Mouse (Mus musculus) frontal cortex, postnatal 25 days (tissue): ENCODE results near the gene Pla2g1b.
A peak's percentile ranks its signal among the peaks of the same experiment; 100 is the strongest.
"Not testable (repeated sequence)": the region's sequence is repeated elsewhere in the genome, so short reads cannot be mapped to it uniquely, and the experiment has no call there.

Experiments
- DNase-seq, 2 experiments: peaks; one replicate each; pipeline ENCODE4 v3.0.0; 2022; ENCODE audit warnings: low spot score in 2 of 2

Pla2g1b gene

GRCm38 (mm10) chr5:115483947-115484920, 18.2 kb downstream of the Pla2g1b start, which contains the start of gene Sirt4:
Gene Sirt4, minus strand, starts transcription at chr5:115484725.
- DNase-seq = peak; percentile 42 to 74

GRCm38 (mm10) chr5:115484996-115485395, 18.9 kb downstream of the Pla2g1b start:
- no peak for DNase-seq

DNA sequence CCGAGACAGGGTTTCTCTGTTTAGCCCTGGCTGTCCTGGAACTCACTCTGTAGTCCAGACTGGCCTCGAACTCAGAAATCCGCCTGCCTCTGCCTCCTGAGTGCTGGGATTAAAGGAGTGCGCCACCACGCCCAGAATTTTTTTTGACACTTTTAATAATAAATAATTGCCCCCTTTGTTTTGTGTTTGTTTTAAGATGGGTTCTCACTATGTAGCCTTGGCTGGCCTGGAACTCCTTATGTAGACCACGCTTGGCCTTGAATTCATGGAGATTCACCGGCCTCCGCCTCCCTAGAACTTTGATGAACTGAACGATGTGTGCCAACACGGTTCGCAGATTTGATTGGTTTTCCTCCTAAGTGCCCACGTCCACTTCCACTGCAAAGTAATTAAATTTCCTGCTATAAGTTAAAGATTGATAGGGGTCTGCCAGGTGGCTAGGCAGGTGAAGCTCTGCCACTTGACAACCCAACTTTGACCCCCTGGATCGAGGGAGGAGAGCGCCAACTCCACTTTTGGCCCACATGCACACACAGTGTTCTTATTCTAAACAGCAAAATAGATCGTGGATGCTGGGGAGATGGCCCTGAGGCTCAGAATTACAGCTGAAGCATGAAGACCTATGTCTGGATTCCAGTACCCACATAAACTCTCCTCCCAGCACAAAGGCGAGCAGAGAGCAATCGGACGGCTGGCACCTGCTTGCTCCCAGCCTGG, 19.6 kb downstream of the Pla2g1b start:
- no peak for DNase-seq

GRCm38 (mm10) chr5:115486726-115487125, 20.7 kb downstream of the Pla2g1b start:
- no peak for DNase-seq

GRCm38 (mm10) chr5:115487353-115487752, 21.3 kb downstream of the Pla2g1b start:
- DNase-seq = no peak

GRCm38 (mm10) chr5:115487942-115488580, 22.0 kb downstream of the Pla2g1b start:
- DNase-seq = no peak

DNA sequence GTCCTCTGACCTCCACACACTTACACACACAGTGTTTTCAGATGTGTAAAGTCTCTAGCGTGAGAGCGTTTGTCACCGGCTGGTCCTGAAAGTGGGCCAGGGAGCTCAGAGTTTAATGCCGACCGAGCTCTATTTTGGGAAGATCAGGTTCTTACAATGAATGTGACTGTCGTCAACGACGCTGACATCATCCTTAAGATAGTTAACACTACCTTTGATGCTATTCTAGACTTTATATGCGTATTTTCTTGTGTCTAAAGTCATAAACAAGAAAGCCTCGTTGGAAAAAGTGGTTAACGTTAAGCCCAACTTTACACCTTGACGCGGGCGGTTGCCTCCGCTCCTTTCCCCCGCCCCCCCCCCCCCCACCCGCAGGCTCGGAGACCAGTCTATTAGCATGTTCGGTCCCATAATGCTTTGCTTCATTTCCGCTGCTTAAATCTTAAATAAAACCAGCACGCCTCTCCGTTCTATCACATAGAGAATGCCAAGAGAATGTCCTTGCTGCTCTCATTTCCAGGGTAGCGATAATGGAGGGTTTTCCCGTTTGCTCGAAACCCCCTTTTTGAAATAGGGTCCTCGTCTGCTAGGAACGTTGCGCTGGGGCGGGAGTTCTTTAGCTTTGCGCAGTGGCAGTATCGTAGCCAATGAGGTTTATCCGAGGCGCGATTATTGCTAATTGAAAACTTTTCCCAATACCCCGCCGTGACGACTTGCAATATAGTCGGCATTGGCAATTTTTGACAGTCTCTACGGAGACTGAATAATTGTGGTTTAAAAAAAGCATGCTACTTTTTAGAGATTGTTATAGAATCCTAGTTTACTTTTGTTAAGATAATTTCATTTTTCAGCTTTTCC, 23.0 kb downstream of the Pla2g1b start:
- peak; percentile 69 to 74 for DNase-seq

GRCm38 (mm10) chr5:115489699-115490637, 23.9 kb downstream of the Pla2g1b start:
- DNase-seq = peak; percentile 75 to 83

- DNase-seq = no peak
Measured at GRCm38 (mm10) chr5:115490638-115491000, 24.6 kb downstream of the Pla2g1b start.

- no peak for DNase-seq
Measured at GRCm38 (mm10) chr5:115491076-115491475, 25.0 kb downstream of the Pla2g1b start.

GRCm38 (mm10) chr5:115491771-115492322, 25.8 kb downstream of the Pla2g1b start:
- DNase-seq = no peak

DNA sequence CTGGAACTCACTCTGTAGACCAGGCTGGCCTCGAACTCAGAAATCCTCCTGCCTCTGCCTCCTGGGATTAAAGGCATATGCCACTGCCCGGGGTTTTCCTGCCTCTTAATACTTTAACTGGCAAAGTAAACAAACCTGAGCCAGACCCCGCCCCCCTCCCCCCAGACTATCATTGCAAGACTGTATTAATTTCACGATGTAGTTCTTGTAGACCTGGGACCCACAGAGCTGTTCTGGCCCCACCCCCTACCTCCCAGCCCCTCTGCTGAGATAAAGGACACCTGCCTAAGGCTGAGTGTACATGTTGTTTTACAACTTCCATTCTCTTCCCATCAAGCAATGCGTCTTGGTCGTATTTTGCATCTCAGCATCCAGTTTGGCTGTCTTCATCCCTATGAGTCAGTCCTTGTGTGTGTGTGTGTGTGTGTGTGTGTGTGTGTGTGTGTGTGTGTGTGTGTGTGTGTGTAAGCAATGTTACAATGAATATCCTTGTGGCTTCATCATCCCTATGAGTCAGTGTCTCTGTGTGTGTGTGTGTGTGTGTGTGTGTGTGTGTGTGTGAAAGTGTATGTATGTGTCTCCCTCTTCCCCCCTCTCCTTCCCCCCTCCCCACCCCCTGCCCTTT, 26.8 kb downstream of the Pla2g1b start:
- DNase-seq = no peak

- no peak for DNase-seq
Measured at GRCm38 (mm10) chr5:115493441-115493840, 27.4 kb downstream of the Pla2g1b start.

DNA sequence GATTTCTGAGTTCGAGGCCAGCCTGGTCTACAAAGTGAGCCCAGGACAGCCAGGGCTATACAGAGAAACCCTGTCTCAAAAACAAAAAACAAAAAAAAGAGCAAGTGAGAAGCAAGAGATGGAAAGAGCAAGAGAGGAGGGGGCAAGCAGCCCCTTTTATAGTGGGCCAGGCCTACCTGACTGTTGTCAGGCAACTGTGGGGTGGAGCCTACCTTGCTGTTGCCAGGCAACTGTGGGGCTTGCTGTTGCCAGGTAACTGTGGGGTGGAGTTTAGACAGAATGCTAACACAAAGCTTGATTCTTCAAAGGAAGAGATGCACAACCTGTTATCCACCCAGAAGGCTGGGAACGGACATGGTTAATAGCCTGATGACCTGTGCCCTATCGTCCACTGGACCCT, 29.6 kb downstream of the Pla2g1b start:
- DNase-seq = not testable (repeated sequence)

DNA sequence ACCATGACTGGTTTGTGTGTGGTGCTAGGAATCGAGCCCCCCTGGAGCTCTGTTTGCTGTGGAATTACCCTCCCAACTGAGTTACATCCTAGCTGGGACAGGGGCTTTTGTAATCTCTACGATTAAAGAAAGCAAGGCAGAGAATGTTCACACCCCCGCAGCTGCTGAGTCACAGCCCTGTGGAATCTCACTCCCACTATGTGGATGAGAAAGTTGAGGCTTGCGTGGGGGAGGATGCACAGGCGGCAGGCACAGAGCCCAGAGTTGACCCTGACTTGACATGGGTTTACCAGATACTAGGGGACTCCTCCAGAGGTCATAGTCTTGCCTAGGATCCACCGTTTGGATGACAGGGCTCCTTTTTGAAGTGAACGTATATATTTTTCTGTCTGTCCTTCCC, 31.0 kb downstream of the Pla2g1b start:
- no peak for DNase-seq

DNA sequence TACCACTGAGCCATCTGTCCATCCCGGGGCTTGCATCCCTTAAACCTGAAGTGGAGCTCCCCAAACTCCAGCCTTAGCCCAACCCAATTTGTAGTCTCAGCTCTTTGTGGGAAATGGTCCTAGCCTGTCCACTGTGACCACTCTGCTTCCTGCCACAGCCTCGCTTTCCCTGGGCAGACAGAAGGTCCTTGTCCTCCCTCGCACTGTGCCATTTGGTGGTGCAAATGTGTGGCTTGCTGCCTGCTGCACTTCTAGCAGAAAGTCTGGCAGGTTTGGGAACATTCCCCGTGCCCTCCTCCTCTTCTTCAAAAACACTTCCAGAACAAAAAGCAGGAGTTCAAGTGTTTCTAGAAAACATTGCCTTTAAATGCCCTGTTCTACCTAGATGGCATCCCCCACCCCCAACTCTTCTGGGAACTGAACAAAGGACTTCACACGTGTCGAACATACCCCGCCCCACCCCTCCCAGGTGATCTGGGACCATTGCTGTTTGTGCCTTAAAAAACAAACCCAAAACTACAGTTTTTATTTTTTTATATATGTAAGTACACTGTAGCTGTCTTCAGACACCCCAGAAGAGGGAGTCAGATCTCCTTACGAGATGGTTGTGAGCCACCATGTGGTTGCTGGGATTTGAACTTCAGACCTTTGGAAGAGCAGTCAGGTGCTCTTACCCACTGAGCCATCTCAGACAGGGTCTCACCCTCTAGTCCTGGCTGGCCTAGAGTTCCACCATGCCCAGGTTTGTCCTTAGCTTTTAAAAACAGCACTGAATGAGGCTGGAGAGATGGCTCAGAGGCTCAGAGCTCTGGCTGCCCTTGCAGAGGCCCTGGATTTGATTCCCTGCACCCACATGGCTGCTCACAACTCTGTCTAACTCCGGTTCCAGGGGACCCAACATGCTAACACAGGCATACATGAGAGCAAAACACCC, 32.5 kb downstream of the Pla2g1b start:
- DNase-seq = no peak

- DNase-seq = no peak
Measured at GRCm38 (mm10) chr5:115500383-115500935, 34.4 kb downstream of the Pla2g1b start.

DNA sequence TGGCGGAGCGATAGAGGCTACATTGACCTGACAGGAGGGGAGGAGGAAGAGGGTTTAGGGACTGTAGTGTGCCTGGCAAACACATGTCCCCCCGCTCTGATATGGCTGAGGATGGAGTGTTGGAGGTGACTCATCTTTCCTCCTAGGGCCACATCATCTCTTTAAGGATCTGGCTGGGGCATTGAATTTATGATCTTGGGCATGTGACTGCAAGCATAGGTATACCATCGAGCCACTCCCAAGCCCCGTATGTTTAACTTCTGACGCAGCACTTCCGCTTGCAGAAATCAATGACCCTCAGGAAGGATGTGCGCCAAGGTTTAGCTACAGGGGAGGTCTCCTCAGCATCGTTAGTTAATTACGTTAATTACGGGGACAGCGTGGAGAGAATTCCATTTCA, 37.0 kb downstream of the Pla2g1b start:
- DNase-seq = no peak
